Mouse (Mus musculus): ENCODE data around the gene Ptpn1. TPM values are rescaled to one million over a fixed set of nuclear protein-coding genes. Genes with fewer than 3 reads are reported as not detected.
A peak's percentile ranks its signal among the peaks of the same experiment; 100 is the strongest.

The Ptpn1 gene
- polyA plus RNA-seq, 1 experiment from 2014 or later, result 104 TPM

GRCm38 (mm10) chr2:168004369-168004768, 72.5 kb downstream of the Ptpn1 start:
- H3K4me2 ChIP-seq, result no peak overlapping the region
- H3K9me3 ChIP-seq (replicated peaks), result peaks cover 8% of the 10 kb centered on the region; the same call in 1 of the 2 replicates
- no peak overlapping the region for H3K27ac ChIP-seq
- no peak for ATAC-seq
- H3K27me3 ChIP-seq, result no peaks in the 10 kb centered on the region
- no peak overlapping the region for H3K9ac ChIP-seq
- 56% methylated on average over 2 of the region's 2 CpGs for WGBS
- no peak overlapping the region for H3K4me3 ChIP-seq
- no peaks in the 10 kb centered on the region for H3K4me1 ChIP-seq
- H3K36me3 ChIP-seq (ENCODE audit: poor library complexity, severe bottlenecking), result no peaks in the 10 kb centered on the region

DNA sequence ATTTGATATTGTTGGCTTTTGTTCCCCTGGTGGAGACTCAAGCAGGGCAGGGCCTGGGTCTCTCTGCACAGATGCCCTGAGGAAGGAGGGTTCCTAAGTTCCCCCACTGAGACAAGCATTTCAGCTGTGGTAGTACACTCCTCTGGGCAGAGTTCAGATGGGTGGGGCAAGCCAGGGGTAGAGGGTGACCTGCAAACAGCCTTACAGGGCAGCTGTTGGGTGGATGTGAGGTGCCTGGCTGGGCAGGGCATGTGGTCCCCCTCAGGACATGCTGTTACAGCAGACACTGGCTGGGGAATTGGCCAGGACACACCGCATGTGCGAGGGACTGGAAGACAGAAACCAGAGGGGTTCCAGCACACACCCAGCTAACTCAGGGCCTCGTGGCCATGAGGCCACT, 73.1 kb downstream of the Ptpn1 start:
- Histone ChIP-seq H3K36me3 (ENCODE audit: poor library complexity, severe bottlenecking) (no peaks in the 10 kb centered on the region), H3K4me1 (no peaks in the 10 kb centered on the region), H3K27ac (no peak overlapping the region), H3K27me3 (no peaks in the 10 kb centered on the region), H3K9ac (no peak overlapping the region), H3K4me2 (no peak overlapping the region), H3K9me3 (replicated peaks) (peaks cover 8% of the 10 kb centered on the region; the same call in 1 of the 2 replicates), H3K4me3 (no peak overlapping the region)
- 75% methylated on average over 3 of the region's 3 CpGs for WGBS
- no peak for ATAC-seq

DNA sequence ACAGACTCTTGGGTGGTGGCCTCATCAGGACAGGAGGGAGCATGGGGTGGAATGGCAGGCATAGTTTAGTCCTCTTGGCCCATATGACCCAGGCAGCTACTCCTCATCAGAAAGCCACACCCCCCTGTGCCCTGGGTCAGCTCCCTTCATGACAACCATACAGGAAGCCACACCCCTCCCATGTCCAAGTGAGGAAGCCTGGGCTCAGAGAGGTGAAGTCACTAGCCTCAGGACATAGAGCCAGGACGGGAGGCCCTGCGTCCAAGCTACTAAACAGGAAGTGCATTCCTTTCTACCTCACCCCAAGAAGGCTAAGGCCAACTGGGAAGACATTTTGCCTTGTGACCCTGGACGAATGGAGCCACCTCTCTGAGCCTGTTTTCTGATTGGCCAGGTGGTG, 73.8 kb downstream of the Ptpn1 start:
- Histone ChIP-seq H3K9me3 (replicated peaks) (peaks cover 2% of the 10 kb centered on the region; the same call in 1 of the 2 replicates), H3K4me1 (no peaks in the 10 kb centered on the region), H3K4me3 (no peak overlapping the region), H3K4me2 (no peak overlapping the region), H3K27me3 (no peaks in the 10 kb centered on the region), H3K9ac (no peak overlapping the region), H3K27ac (no peak overlapping the region), H3K36me3 (ENCODE audit: poor library complexity, severe bottlenecking) (no peaks in the 10 kb centered on the region)
- no peak for ATAC-seq
- WGBS, result 64% methylated on average over 3 of the region's 3 CpGs

GRCm38 (mm10) chr2:168006489-168006888, 74.6 kb downstream of the Ptpn1 start:
- H3K4me1 ChIP-seq, result no peaks in the 10 kb centered on the region
- no peak overlapping the region for H3K27ac ChIP-seq
- H3K4me2 ChIP-seq, result no peak overlapping the region
- no peaks in the 10 kb centered on the region for H3K9me3 ChIP-seq (replicated peaks)
- no peak overlapping the region for H3K9ac ChIP-seq
- no peaks in the 10 kb centered on the region for H3K36me3 ChIP-seq (ENCODE audit: poor library complexity, severe bottlenecking)
- H3K27me3 ChIP-seq, result no peaks in the 10 kb centered on the region
- ATAC-seq, result no peak
- 79% methylated on average over 6 of the region's 6 CpGs for WGBS
- no peak overlapping the region for H3K4me3 ChIP-seq

GRCm38 (mm10) chr2:168008132-168008531, 76.3 kb downstream of the Ptpn1 start:
- WGBS, result 65% methylated on average over 3 of the region's 3 CpGs
- no peak overlapping the region for H3K27ac ChIP-seq

GRCm38 (mm10) chr2:168009936-168010668, 78.2 kb downstream of the Ptpn1 start, which contains the start of gene Ripor3:
Ripor3 (minus strand) TSS chr2:168010618.
- ATAC-seq, result no peak
- Histone ChIP-seq H3K27ac (no peak within 1 kb of the TSS), H3K27me3 (no peaks in the 10 kb centered on the region), H3K36me3 (ENCODE audit: poor library complexity, severe bottlenecking) (no peaks in the 10 kb centered on the region), H3K4me3 (no peak within 1 kb of the TSS), H3K9me3 (replicated peaks) (no peaks in the 10 kb centered on the region), H3K4me2 (no peak within 1 kb of the TSS), H3K4me1 (no peaks in the 10 kb centered on the region), H3K9ac (no peak within 1 kb of the TSS)
- 33% methylated on average over 9 of the region's 9 CpGs for WGBS

More at GRCm38 (mm10) chr2:168008132-168008531, 76.3 kb downstream of the Ptpn1 start:
- no peaks in the 10 kb centered on the region for H3K9me3 ChIP-seq (replicated peaks)
- H3K27me3 ChIP-seq, result no peaks in the 10 kb centered on the region
- H3K36me3 ChIP-seq (ENCODE audit: poor library complexity, severe bottlenecking), result no peaks in the 10 kb centered on the region
- H3K4me1 ChIP-seq, result no peaks in the 10 kb centered on the region
- H3K9ac ChIP-seq, result no peak overlapping the region
- no peak overlapping the region for H3K4me2 ChIP-seq
- ATAC-seq, result no peak
- H3K4me3 ChIP-seq, result no peak overlapping the region

DNA sequence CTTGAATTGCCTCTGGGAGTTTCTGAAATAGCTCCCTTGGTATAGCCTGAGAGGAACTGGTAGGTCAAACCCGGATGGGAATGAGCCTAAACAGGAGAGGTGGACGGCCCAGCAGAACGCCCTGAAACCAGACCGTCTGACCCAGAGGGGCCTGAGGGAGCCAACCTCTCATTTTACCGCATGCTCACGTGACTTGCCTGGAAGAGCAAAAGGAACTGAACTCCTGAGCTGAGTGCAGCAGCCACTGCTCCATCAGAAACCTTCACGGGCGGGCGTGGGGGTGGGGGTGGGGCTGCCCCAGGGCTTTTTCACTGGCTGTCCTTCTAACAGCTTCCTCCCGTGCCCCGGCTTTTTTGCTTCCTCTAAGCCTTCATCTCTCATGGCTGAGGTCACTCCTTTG, 79.0 kb downstream of the Ptpn1 start:
- Histone ChIP-seq H3K4me2 (no peak overlapping the region), H3K27me3 (no peaks in the 10 kb centered on the region), H3K9ac (no peak overlapping the region), H3K4me3 (no peak overlapping the region), H3K9me3 (replicated peaks) (no peaks in the 10 kb centered on the region), H3K27ac (no peak overlapping the region), H3K36me3 (ENCODE audit: poor library complexity, severe bottlenecking) (no peaks in the 10 kb centered on the region), H3K4me1 (no peaks in the 10 kb centered on the region)
- ATAC-seq, result no peak
- 51% methylated on average over 11 of the region's 11 CpGs for WGBS

GRCm38 (mm10) chr2:168016951-168017391, 85.1 kb downstream of the Ptpn1 start:
- no peak overlapping the region for H3K27ac ChIP-seq
- no peaks in the 10 kb centered on the region for H3K36me3 ChIP-seq (ENCODE audit: poor library complexity, severe bottlenecking)
- no peak overlapping the region for H3K4me3 ChIP-seq
- no peak for ATAC-seq
- H3K9me3 ChIP-seq (replicated peaks), result no peaks in the 10 kb centered on the region
- H3K9ac ChIP-seq, result no peak overlapping the region
- no peak overlapping the region for H3K4me2 ChIP-seq
- 21% methylated on average over 5 of the region's 5 CpGs for WGBS
- H3K27me3 ChIP-seq, result no peaks in the 10 kb centered on the region
- H3K4me1 ChIP-seq, result no peaks in the 10 kb centered on the region

GRCm38 (mm10) chr2:168019201-168019715, 87.4 kb downstream of the Ptpn1 start:
- H3K4me2 ChIP-seq, result no peak overlapping the region
- no peaks in the 10 kb centered on the region for H3K4me1 ChIP-seq
- 77% methylated on average over 9 of the region's 9 CpGs for WGBS
- no peak overlapping the region for H3K4me3 ChIP-seq
- no peaks in the 10 kb centered on the region for H3K36me3 ChIP-seq (ENCODE audit: poor library complexity, severe bottlenecking)
- H3K27me3 ChIP-seq, result no peaks in the 10 kb centered on the region
- no peaks in the 10 kb centered on the region for H3K9me3 ChIP-seq (replicated peaks)
- H3K9ac ChIP-seq, result no peak overlapping the region
- no peak for ATAC-seq
- peak overlapping the region; percentile 44; the same call in 1 of the 2 replicates for H3K27ac ChIP-seq

DNA sequence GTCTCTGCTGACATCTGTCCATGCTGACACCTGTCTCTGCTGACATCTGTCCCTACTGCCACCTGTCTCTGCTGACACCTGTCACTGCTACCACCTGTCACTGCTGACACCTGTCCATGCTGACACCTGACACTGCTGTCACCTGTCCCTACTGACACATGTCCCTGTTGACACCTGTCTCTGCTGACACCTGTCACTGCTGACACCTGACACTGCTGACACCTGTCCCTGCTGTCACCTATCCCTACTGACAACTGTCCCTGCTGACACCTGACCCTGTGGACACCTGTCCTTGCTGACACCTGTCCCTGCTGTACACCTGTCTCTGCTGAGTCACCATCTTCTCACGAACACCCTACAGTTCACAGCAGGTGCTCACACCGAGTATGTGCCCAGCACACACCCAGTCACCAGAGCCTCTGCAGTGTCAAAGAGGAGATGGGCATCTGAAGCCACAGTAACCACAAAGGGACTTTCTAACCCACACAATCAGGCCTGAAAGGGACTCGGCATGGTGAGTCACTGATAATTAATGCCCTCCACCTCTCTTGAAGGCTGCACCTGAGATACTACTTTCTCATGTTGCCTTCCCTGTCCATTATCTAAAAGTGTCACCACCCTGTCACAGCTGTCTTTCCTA, 92.0 kb downstream of the Ptpn1 start:
- H3K9me3 ChIP-seq (replicated peaks), result peaks cover 7% of the 10 kb centered on the region
- ATAC-seq, result no peak
- 70% methylated on average over 3 of the region's 3 CpGs for WGBS
- H3K4me3 ChIP-seq, result no peak overlapping the region
- H3K27ac ChIP-seq, result no peak overlapping the region
- no peaks in the 10 kb centered on the region for H3K4me1 ChIP-seq
- H3K4me2 ChIP-seq, result no peak overlapping the region
- H3K27me3 ChIP-seq, result no peaks in the 10 kb centered on the region
- no peak overlapping the region for H3K9ac ChIP-seq
- no peaks in the 10 kb centered on the region for H3K36me3 ChIP-seq (ENCODE audit: poor library complexity, severe bottlenecking)

DNA sequence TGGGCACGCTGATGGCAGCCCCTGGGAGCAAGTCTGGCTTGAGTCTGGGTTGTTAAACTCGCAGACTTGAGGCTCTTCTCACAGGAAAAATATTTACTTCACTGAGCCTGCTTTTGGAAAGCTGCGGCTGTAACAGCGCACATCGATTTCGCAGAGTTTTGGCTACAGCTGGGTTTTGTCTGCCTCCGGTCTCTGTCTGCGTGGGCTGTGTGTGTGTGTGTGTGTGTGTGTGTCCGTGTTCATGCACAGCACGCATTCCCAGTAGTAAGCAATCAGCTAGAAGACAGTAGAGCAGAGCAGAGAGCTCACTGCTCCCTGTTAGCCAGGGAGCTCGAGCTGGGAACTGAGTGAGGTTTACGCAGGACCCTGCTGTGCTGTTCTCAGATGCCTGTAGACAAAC, 93.3 kb downstream of the Ptpn1 start:
- H3K9ac ChIP-seq, result no peak overlapping the region
- H3K27me3 ChIP-seq, result no peaks in the 10 kb centered on the region
- no peaks in the 10 kb centered on the region for H3K4me1 ChIP-seq
- WGBS, result 70% methylated on average over 12 of the region's 12 CpGs
- H3K4me3 ChIP-seq, result no peak overlapping the region
- H3K4me2 ChIP-seq, result no peak overlapping the region
- ATAC-seq, result no peak
- H3K27ac ChIP-seq, result no peak overlapping the region
- no peaks in the 10 kb centered on the region for H3K36me3 ChIP-seq (ENCODE audit: poor library complexity, severe bottlenecking)
- H3K9me3 ChIP-seq (replicated peaks), result peaks cover 7% of the 10 kb centered on the region

DNA sequence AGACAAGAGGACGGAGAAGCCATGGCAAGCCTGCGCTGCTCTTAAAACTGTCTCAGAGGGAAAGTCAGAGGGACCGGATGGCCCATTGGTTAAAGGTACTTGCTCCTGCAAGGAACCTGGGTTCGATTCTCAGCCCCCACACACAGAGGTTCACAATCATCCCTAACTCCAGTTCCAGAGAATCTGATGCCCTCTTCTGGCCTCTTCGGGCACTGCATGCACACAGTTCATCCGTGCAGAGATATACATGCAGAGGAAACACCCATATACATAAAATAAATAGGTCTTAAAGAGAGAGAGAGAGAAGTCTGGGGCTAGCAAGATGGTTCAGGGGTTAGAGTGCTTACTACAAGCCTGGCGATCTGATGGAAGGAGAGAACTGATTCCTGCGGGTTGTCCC, 94.0 kb downstream of the Ptpn1 start:
- Histone ChIP-seq H3K4me2 (no peak overlapping the region), H3K27ac (no peak overlapping the region), H3K36me3 (ENCODE audit: poor library complexity, severe bottlenecking) (no peaks in the 10 kb centered on the region), H3K27me3 (no peaks in the 10 kb centered on the region), H3K9ac (no peak overlapping the region), H3K4me3 (no peak overlapping the region), H3K9me3 (replicated peaks) (peaks cover 7% of the 10 kb centered on the region), H3K4me1 (no peaks in the 10 kb centered on the region)
- no peak for ATAC-seq
- 89% methylated on average over 8 of the region's 8 CpGs for WGBS

Measured in forebrain, embryonic 13.5 days (tissue).